ENCODE assay signal across 17 mouse cellular contexts in genomic region chr11:30236681-30237242, GRCm38 (mm10). TPM values are rescaled to one million over a fixed set of nuclear protein-coding genes. Genes with fewer than 3 reads are reported as not detected.
A peak's percentile ranks its signal among the peaks of the same experiment; 100 is the strongest.
DNase-seq lines count a peak whose midpoint lies in the region; ATAC-seq and TF ChIP-seq lines count a peak whose summit lies in the region.
"Had no signal": no experiment of that assay in that cellular context is flagged by ENCODE, and none has a peak within 500 bp of the region (broad histone marks: within the 10 kb centered on the region; RNA-seq: fewer than 3 reads in every experiment).

No protein-coding gene starts in this region.

- H3K4me3 ChIP-seq in heart, embryonic 10.5 days: no peak overlapping the region
- no peak overlapping the region for H3K4me3 ChIP-seq in lung, embryonic 15.5 days
- no peak overlapping the region for H3K4me3 ChIP-seq in heart, postnatal 0 days (ENCODE audit: low read depth, low read length)
- H3K4me3 ChIP-seq: forebrain, embryonic 15.5 days; hindbrain, embryonic 12.5 days; intestine, embryonic 15.5 days; liver, embryonic 15.5 days; neural tube, embryonic 13.5 days had no signal

- H3K4me2 ChIP-seq in lung, embryonic 15.5 days: no peak overlapping the region
- no peak overlapping the region for H3K4me2 ChIP-seq in heart, postnatal 0 days (ENCODE audit: low read depth, low read length)
- H3K4me2 ChIP-seq: forebrain, embryonic 15.5 days; hindbrain, embryonic 12.5 days; intestine, embryonic 15.5 days; liver, embryonic 15.5 days; neural tube, embryonic 13.5 days had no signal

- intact Hi-C loops in heart, postnatal 14 days (cut with DNase I): loop anchor here (5.0 kb wide), 1 partner anchor 421 kb away; no protein-coding TSS in a partner anchor

- peaks cover 33% of the 10 kb centered on the region for H3K4me1 ChIP-seq in heart, embryonic 10.5 days
- peaks cover 44% of the 10 kb centered on the region for H3K4me1 ChIP-seq in lung, embryonic 15.5 days
- peaks cover 58% of the 10 kb centered on the region for H3K4me1 ChIP-seq in heart, postnatal 0 days (ENCODE audit: control insufficient read depth, insufficient read depth)
- H3K4me1 ChIP-seq: hindbrain, embryonic 12.5 days; liver, embryonic 15.5 days had no signal

- no peaks in the 10 kb centered on the region for H3K9me3 ChIP-seq in heart, embryonic 10.5 days
- no peaks in the 10 kb centered on the region for H3K9me3 ChIP-seq in lung, embryonic 15.5 days
- H3K9me3 ChIP-seq in heart, postnatal 0 days (replicated peaks; ENCODE audit: control insufficient read depth, low read length): no peaks in the 10 kb centered on the region
- H3K9me3 ChIP-seq: forebrain, embryonic 15.5 days; G1E; hindbrain, embryonic 12.5 days; intestine, embryonic 15.5 days; liver, embryonic 15.5 days; neural tube, embryonic 13.5 days had no signal

- no peak overlapping the region for H3K9ac ChIP-seq in lung, embryonic 15.5 days
- H3K9ac ChIP-seq in heart, postnatal 0 days (replicated peaks; ENCODE audit: low read depth, low read length): no peak overlapping the region
- H3K9ac ChIP-seq: forebrain, embryonic 15.5 days; hindbrain, embryonic 12.5 days; intestine, embryonic 15.5 days; liver, embryonic 15.5 days; neural tube, embryonic 13.5 days had no signal

- peaks cover 16% of the 10 kb centered on the region for H3K36me3 ChIP-seq in heart, embryonic 10.5 days
- H3K36me3 ChIP-seq in lung, embryonic 15.5 days: 0 out of 2 replicates have a peak, but pooled peaks cover 5% of the 10 kb centered on the region
- H3K36me3 ChIP-seq in heart, postnatal 0 days (replicated peaks; ENCODE audit: control insufficient read depth, insufficient read depth, low read length): peaks cover 40% of the 10 kb centered on the region
- H3K36me3 ChIP-seq: forebrain, embryonic 15.5 days; G1E; hindbrain, embryonic 12.5 days; intestine, embryonic 15.5 days; liver, embryonic 15.5 days had no signal

- ATAC-seq in lung, embryonic 15.5 days (ENCODE audit: borderline replicate concordance, extremely low read depth, low FRiP score, low TSS enrichment): no peak
- ATAC-seq in heart, postnatal 0 days (ENCODE audit: insufficient read depth, low read depth): no peak
- no peak for ATAC-seq in granulocyte monocyte progenitor cell, adult 5-6 weeks (replicated peaks; ENCODE audit: poor library complexity, severe bottlenecking)
- ATAC-seq: CD4-positive, CD25-positive, alpha-beta regulatory T cell, adult 4 months; forebrain, embryonic 15.5 days; intestine, embryonic 15.5 days had no signal

- TF ChIP-seq CTCF in heart, postnatal 0 days (IDR thresholded peaks at IDR 0.05; ENCODE audit: low read depth): no peak

- peak; percentile 68 for DNase-seq in heart, embryonic 10.5 days (ENCODE audit: low spot score)
- no peak for DNase-seq in heart, postnatal 14 days
- no peak for DNase-seq in lung, postnatal 4 days
- DNase-seq in heart, postnatal 0 days (ENCODE audit: low spot score): no peak
- no peak for DNase-seq in right cerebral cortex, postnatal 14 days
- DNase-seq: cerebellum, postnatal 14 days; lung, postnatal 10 days had no signal

- H3K27me3 ChIP-seq in heart, embryonic 10.5 days (ENCODE audit: insufficient read depth, poor library complexity, severe bottlenecking): no peaks in the 10 kb centered on the region
- no peaks in the 10 kb centered on the region for H3K27me3 ChIP-seq in lung, embryonic 15.5 days
- no peaks in the 10 kb centered on the region for H3K27me3 ChIP-seq in heart, postnatal 0 days (ENCODE audit: control insufficient read depth, insufficient read depth, low read length)
- H3K27me3 ChIP-seq: forebrain, embryonic 15.5 days; hindbrain, embryonic 12.5 days; intestine, embryonic 15.5 days; liver, embryonic 15.5 days; neural tube, embryonic 13.5 days had no signal

- 52% methylated on average over 4 of the region's 4 CpGs for WGBS in heart, embryonic 10.5 days
- WGBS in lung, embryonic 15.5 days: 60% methylated on average over 4 of the region's 4 CpGs
- WGBS in heart, postnatal 0 days: 31% methylated on average over 4 of the region's 4 CpGs

- H3K27ac ChIP-seq in heart, embryonic 10.5 days: peak overlapping the region; percentile 49; the same call in 1 of the 2 replicates
- H3K27ac ChIP-seq in lung, embryonic 15.5 days: 0 out of 2 replicates have a peak overlapping the region, but pooled peaks have one; percentile 15
- H3K27ac ChIP-seq in heart, postnatal 0 days (ENCODE audit: low read depth): peak overlapping the region; percentile 66
- H3K27ac ChIP-seq: forebrain, embryonic 15.5 days; hindbrain, embryonic 12.5 days; intestine, embryonic 15.5 days; kidney, postnatal 0 days; liver, embryonic 15.5 days; neural tube, embryonic 13.5 days had no signal

- TF ChIP-seq EP300 in heart, postnatal 0 days (IDR thresholded peaks at IDR 0.05; ENCODE audit: low read depth): no peak

RNA-seq across cellular contexts. Expression of gene Sptbn1, which starts 31.2 kb away (rescaled TPM):
- 115 and 137 TPM in 2 replicates for polyA plus RNA-seq in heart, embryonic 10.5 days (2016; fragmentation: Nextera tagmentation; extraction: Ambion mirVana)
- 100 to 1,000 TPM; 509 to 527 TPM for total RNA-seq in heart, postnatal 14 days (2021)
- 155 and 163 TPM in 2 replicates for polyA plus RNA-seq in lung, embryonic 15.5 days (2015; fragmentation: Nextera tagmentation; extraction: Ambion mirVana)
- total RNA-seq in heart, postnatal 0 days (2014; rRNA removed; ENCODE audit: low replicate concordance): 262 and 271 TPM in 2 replicates
- polyA plus RNA-seq in heart, postnatal 0 days (2015; fragmentation: Nextera tagmentation; extraction: Ambion mirVana): 118 and 121 TPM in 2 replicates
- total RNA-seq in granulocyte monocyte progenitor cell, adult 5-6 weeks (2014; fragmentation: Nextera tagmentation): 101 and 117 TPM in 2 replicates
- 159 and 165 TPM in 2 replicates for total RNA-seq in granulocyte monocyte progenitor cell, adult 5-6 weeks (2017)

Comparison
In these comparisons a context has a peak if more than half of its experiments do, and no peak if none do; other contexts are left out.
1. H3K27ac ChIP-seq: peak in every context shown above with its lines; median percentile 66 in heart, postnatal 0 days; 49 in heart, embryonic 10.5 days; 15 in lung, embryonic 15.5 days.